Comparison of ENCODE assay signal across 7 mouse cellular contexts in the genomic region with DNA sequence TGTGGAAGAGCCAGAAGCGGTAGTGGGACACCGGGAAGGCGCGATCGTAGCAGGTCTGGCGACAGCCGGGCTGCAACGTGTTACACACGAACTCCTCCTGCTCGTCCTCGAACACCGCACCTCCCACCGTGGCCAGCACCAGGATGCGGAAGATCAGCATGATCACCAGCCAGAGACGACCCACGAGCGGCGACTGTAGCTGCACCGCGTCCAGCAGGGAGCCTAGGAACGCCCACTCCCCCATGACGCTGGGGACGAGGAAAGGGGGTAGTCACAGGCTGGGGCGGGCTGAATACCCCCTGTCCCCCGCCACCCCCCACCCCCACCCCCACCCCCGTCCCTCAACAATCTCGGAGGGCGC. TPM values are rescaled to one million over a fixed set of nuclear protein-coding genes. Genes with fewer than 3 reads are reported as not detected.
DNase-seq lines count a peak whose midpoint lies in the region; ATAC-seq lines count a peak whose summit lies in the region.

A gene (minus strand): TSS at position 244 of the 361 bp plus-strand sequence.

- DNase-seq in lung, postnatal 25 days (ENCODE audit: low spot score), result no peak
- DNase-seq in forebrain, embryonic 10.5 days (ENCODE audit: extremely low spot score, low spot score), result peak; percentile 41
- no peak for DNase-seq in urinary bladder, postnatal 10 days (ENCODE audit: low spot score)
- DNase-seq in testis, postnatal 14 days (ENCODE audit: low spot score), result no peak

- peak within 1 kb of the TSS; percentile 50 for H3K4me3 ChIP-seq in lung, embryonic 15.5 days
- H3K4me3 ChIP-seq in forebrain, embryonic 10.5 days, result peak within 1 kb of the TSS; percentile 64
- peak within 1 kb of the TSS; percentile 63 for H3K4me3 ChIP-seq in limb, embryonic 13.5 days
- peak within 1 kb of the TSS; percentile 53 for H3K4me3 ChIP-seq in stomach, embryonic 14.5 days (ENCODE audit: low read depth, low read length)

- ATAC-seq in lung, embryonic 15.5 days (ENCODE audit: borderline replicate concordance, extremely low read depth, low FRiP score, low TSS enrichment), result no peak
- ATAC-seq in limb, embryonic 13.5 days (ENCODE audit: low FRiP score, low read depth), result no peak
- 0 out of 2 replicates have a peak, but pooled peaks have one; percentile 15 for ATAC-seq in stomach, embryonic 14.5 days (ENCODE audit: insufficient number of reproducible peaks, insufficient read depth, low FRiP score, low read depth)

- H3K27me3 ChIP-seq in lung, embryonic 15.5 days, result peaks cover 23% of the 10 kb centered on the region
- peaks cover 62% of the 10 kb centered on the region for H3K27me3 ChIP-seq in forebrain, embryonic 10.5 days (ENCODE audit: poor library complexity, severe bottlenecking)
- H3K27me3 ChIP-seq in limb, embryonic 13.5 days, result peaks cover 14% of the 10 kb centered on the region
- H3K27me3 ChIP-seq in stomach, embryonic 14.5 days (ENCODE audit: control insufficient read depth, insufficient read depth, low read length), result no peaks in the 10 kb centered on the region

- no peaks in the 10 kb centered on the region for H3K9me3 ChIP-seq in lung, embryonic 15.5 days
- no peaks in the 10 kb centered on the region for H3K9me3 ChIP-seq in forebrain, embryonic 10.5 days
- H3K9me3 ChIP-seq in limb, embryonic 13.5 days, result no peaks in the 10 kb centered on the region
- no peaks in the 10 kb centered on the region for H3K9me3 ChIP-seq in stomach, embryonic 14.5 days (ENCODE audit: control insufficient read depth, low read depth, low read length)

- H3K9ac ChIP-seq in lung, embryonic 15.5 days, result peak within 1 kb of the TSS; percentile 46
- peak within 1 kb of the TSS; percentile 71 for H3K9ac ChIP-seq in limb, embryonic 13.5 days
- H3K9ac ChIP-seq in stomach, embryonic 14.5 days (replicated peaks; ENCODE audit: low read depth, low read length), result peak within 1 kb of the TSS; percentile 22

- H3K4me2 ChIP-seq in lung, embryonic 15.5 days, result peak within 1 kb of the TSS; percentile 97
- peak within 1 kb of the TSS; percentile 96 for H3K4me2 ChIP-seq in limb, embryonic 13.5 days (replicated peaks)
- H3K4me2 ChIP-seq in stomach, embryonic 14.5 days (replicated peaks; ENCODE audit: low read depth, low read length), result peak within 1 kb of the TSS; percentile 97

- 4% methylated on average over 28 of the region's 28 CpGs for WGBS in lung, embryonic 15.5 days
- WGBS in forebrain, embryonic 10.5 days, result 2% methylated on average over 28 of the region's 28 CpGs
- 2% methylated on average over 28 of the region's 28 CpGs for WGBS in limb, embryonic 13.5 days
- 1% methylated on average over 28 of the region's 28 CpGs for WGBS in stomach, embryonic 14.5 days

- H3K36me3 ChIP-seq in lung, embryonic 15.5 days, result no peaks in the 10 kb centered on the region
- peaks cover 2% of the 10 kb centered on the region; the same call in 1 of the 2 replicates for H3K36me3 ChIP-seq in forebrain, embryonic 10.5 days (replicated peaks)
- H3K36me3 ChIP-seq in limb, embryonic 13.5 days, result no peaks in the 10 kb centered on the region
- no peaks in the 10 kb centered on the region for H3K36me3 ChIP-seq in stomach, embryonic 14.5 days (ENCODE audit: control insufficient read depth, insufficient read depth, low read length)

- no peak within 1 kb of the TSS for H3K27ac ChIP-seq in lung, embryonic 15.5 days
- peak within 1 kb of the TSS; percentile 77 for H3K27ac ChIP-seq in forebrain, embryonic 10.5 days
- H3K27ac ChIP-seq in limb, embryonic 13.5 days, result peak within 1 kb of the TSS; percentile 28; the same call in 1 of the 2 replicates
- no peak within 1 kb of the TSS for H3K27ac ChIP-seq in stomach, embryonic 14.5 days (ENCODE audit: low read length)

- peaks cover 19% of the 10 kb centered on the region for H3K4me1 ChIP-seq in lung, embryonic 15.5 days
- peaks cover 22% of the 10 kb centered on the region for H3K4me1 ChIP-seq in forebrain, embryonic 10.5 days
- H3K4me1 ChIP-seq in limb, embryonic 13.5 days, result peaks cover 25% of the 10 kb centered on the region
- peaks cover 11% of the 10 kb centered on the region; the same call in 1 of the 2 replicates for H3K4me1 ChIP-seq in stomach, embryonic 14.5 days (ENCODE audit: control insufficient read depth, insufficient read depth, low read length)

RNA-seq across cellular contexts. Expression of the gene that starts here (rescaled TPM):
- polyA plus RNA-seq in lung, embryonic 15.5 days (2015; fragmentation: Nextera tagmentation; extraction: Ambion mirVana), result 0.20 and 0.61 TPM in 2 replicates
- polyA plus RNA-seq in forebrain, embryonic 10.5 days (2016; fragmentation: Nextera tagmentation; extraction: Ambion mirVana), result 0.20 and 0.24 TPM in 2 replicates
- 0.41 and 0.78 TPM in 2 replicates for polyA plus RNA-seq in limb, embryonic 13.5 days (2015; fragmentation: Nextera tagmentation; extraction: Ambion mirVana)
- not detected in 2 replicates for polyA plus RNA-seq in stomach, embryonic 14.5 days (2014; fragmentation: Nextera tagmentation; extraction: Ambion mirVana)

Comparison
In these comparisons a context has a peak if more than half of its experiments do, and no peak if none do; other contexts are left out.
1. Peak in DNase-seq, H3K4me3 ChIP-seq and H3K27ac ChIP-seq in forebrain, embryonic 10.5 days; RNA of the gene not detected or under 1 TPM.
2. Peak in ATAC-seq, H3K4me3 ChIP-seq, H3K9ac ChIP-seq and H3K4me2 ChIP-seq in stomach, embryonic 14.5 days; RNA of the gene not detected or under 1 TPM.